Mouse (Mus musculus): Measurements from ENCODE around the gene Gars. TPM values are rescaled to one million over a fixed set of nuclear protein-coding genes. Genes with fewer than 3 reads are reported as not detected.
A peak's percentile ranks its signal among the peaks of the same experiment; 100 is the strongest.

Gene Gars
- polyA plus RNA-seq, 1 experiment from 2014 or later: 136 TPM

- Histone ChIP-seq H3K9me3 (replicated peaks; ENCODE audit: control insufficient read depth, low read length) (no peaks in the 10 kb centered on the region), H3K4me3 (replicated peaks; ENCODE audit: low read length) (no peak overlapping the region), H3K4me2 (ENCODE audit: low read depth, low read length) (no peak overlapping the region), H3K36me3 (ENCODE audit: control insufficient read depth, insufficient read depth, low read length) (no peaks in the 10 kb centered on the region), H3K27ac (ENCODE audit: low read length) (no peak overlapping the region), H3K27me3 (ENCODE audit: control insufficient read depth, insufficient read depth, low read length) (no peaks in the 10 kb centered on the region), H3K9ac (ENCODE audit: low read length) (no peak overlapping the region), H3K4me1 (ENCODE audit: control insufficient read depth, insufficient read depth, low read length) (peaks cover 6% of the 10 kb centered on the region)
- no peak for ATAC-seq (ENCODE audit: insufficient read depth, low FRiP score)
- 83% methylated on average over 2 of the region's 2 CpGs for WGBS
These were observed 19.4 kb upstream of the Gars start for GRCm38 (mm10) chr6:55018417-55018816.

- WGBS: 82% methylated on average over 7 of the region's 7 CpGs
- no peaks in the 10 kb centered on the region for H3K9me3 ChIP-seq (replicated peaks; ENCODE audit: control insufficient read depth, low read length)
- no peak overlapping the region for H3K4me2 ChIP-seq (ENCODE audit: low read depth, low read length)
- H3K27me3 ChIP-seq (ENCODE audit: control insufficient read depth, insufficient read depth, low read length): no peaks in the 10 kb centered on the region
- H3K4me1 ChIP-seq (ENCODE audit: control insufficient read depth, insufficient read depth, low read length): no peaks in the 10 kb centered on the region; the same call in 1 of the 2 replicates
- H3K27ac ChIP-seq (ENCODE audit: low read length): no peak overlapping the region
- H3K9ac ChIP-seq (ENCODE audit: low read length): no peak overlapping the region
- no peak for ATAC-seq (ENCODE audit: insufficient read depth, low FRiP score)
- no peaks in the 10 kb centered on the region for H3K36me3 ChIP-seq (ENCODE audit: control insufficient read depth, insufficient read depth, low read length)
- no peak overlapping the region for H3K4me3 ChIP-seq (replicated peaks; ENCODE audit: low read length)
These were observed 16.0 kb upstream of the Gars start for GRCm38 (mm10) chr6:55021806-55022205.

- no peaks in the 10 kb centered on the region for H3K27me3 ChIP-seq (ENCODE audit: control insufficient read depth, insufficient read depth, low read length)
- no peaks in the 10 kb centered on the region for H3K36me3 ChIP-seq (ENCODE audit: control insufficient read depth, insufficient read depth, low read length)
- 0 out of 2 replicates have a peak, but pooled peaks have one; percentile 33 for ATAC-seq (ENCODE audit: insufficient read depth, low FRiP score)
- WGBS: 54% methylated on average over 2 of the region's 2 CpGs
- no peak overlapping the region for H3K4me2 ChIP-seq (ENCODE audit: low read depth, low read length)
- no peak overlapping the region for H3K4me3 ChIP-seq (replicated peaks; ENCODE audit: low read length)
- no peak overlapping the region for H3K27ac ChIP-seq (ENCODE audit: low read length)
- H3K9ac ChIP-seq (ENCODE audit: low read length): no peak overlapping the region
- no peaks in the 10 kb centered on the region for H3K4me1 ChIP-seq (ENCODE audit: control insufficient read depth, insufficient read depth, low read length)
- H3K9me3 ChIP-seq (replicated peaks; ENCODE audit: control insufficient read depth, low read length): no peaks in the 10 kb centered on the region
These were observed 10.2 kb upstream of the Gars start for GRCm38 (mm10) chr6:55027642-55028041.

- no peaks in the 10 kb centered on the region for H3K9me3 ChIP-seq (replicated peaks; ENCODE audit: control insufficient read depth, low read length)
- H3K27me3 ChIP-seq (ENCODE audit: control insufficient read depth, insufficient read depth, low read length): no peaks in the 10 kb centered on the region
- peaks cover 11% of the 10 kb centered on the region; the same call in 1 of the 2 replicates for H3K4me1 ChIP-seq (ENCODE audit: control insufficient read depth, insufficient read depth, low read length)
- 89% methylated on average over 4 of the region's 4 CpGs for WGBS
- no peak for ATAC-seq (ENCODE audit: insufficient read depth, low FRiP score)
- no peak overlapping the region for H3K9ac ChIP-seq (ENCODE audit: low read length)
- H3K36me3 ChIP-seq (ENCODE audit: control insufficient read depth, insufficient read depth, low read length): no peaks in the 10 kb centered on the region
- H3K4me2 ChIP-seq (ENCODE audit: low read depth, low read length): no peak overlapping the region
- no peak overlapping the region for H3K4me3 ChIP-seq (replicated peaks; ENCODE audit: low read length)
- H3K27ac ChIP-seq (ENCODE audit: low read length): no peak overlapping the region
These were observed 1.1 kb upstream of the Gars start for GRCm38 (mm10) chr6:55036731-55037130.

- Histone ChIP-seq H3K9me3 (replicated peaks; ENCODE audit: control insufficient read depth, low read length) (no peaks in the 10 kb centered on the region), H3K9ac (ENCODE audit: low read length) (peak overlapping the region; percentile 94), H3K27me3 (ENCODE audit: control insufficient read depth, insufficient read depth, low read length) (no peaks in the 10 kb centered on the region), H3K4me2 (ENCODE audit: low read depth, low read length) (peak overlapping the region; percentile 66), H3K4me1 (ENCODE audit: control insufficient read depth, insufficient read depth, low read length) (peaks cover 11% of the 10 kb centered on the region; the same call in 1 of the 2 replicates), H3K4me3 (replicated peaks; ENCODE audit: low read length) (peak overlapping the region; percentile 90), H3K27ac (ENCODE audit: low read length) (peak overlapping the region; percentile 89), H3K36me3 (ENCODE audit: control insufficient read depth, insufficient read depth, low read length) (no peaks in the 10 kb centered on the region)
- 2% methylated on average over 12 of the region's 12 CpGs for WGBS
- no peak for ATAC-seq (ENCODE audit: insufficient read depth, low FRiP score)
These were observed 1.1 kb downstream of the Gars start for GRCm38 (mm10) chr6:55038671-55039445.

- H3K4me1 ChIP-seq (ENCODE audit: control insufficient read depth, insufficient read depth, low read length): peaks cover 11% of the 10 kb centered on the region; the same call in 1 of the 2 replicates
- H3K9ac ChIP-seq (ENCODE audit: low read length): no peak overlapping the region
- H3K4me3 ChIP-seq (replicated peaks; ENCODE audit: low read length): peak overlapping the region; percentile 90; the same call in 1 of the 2 replicates
- no peak for ATAC-seq (ENCODE audit: insufficient read depth, low FRiP score)
- 74% methylated on average over 6 of the region's 6 CpGs for WGBS
- no peaks in the 10 kb centered on the region for H3K36me3 ChIP-seq (ENCODE audit: control insufficient read depth, insufficient read depth, low read length)
- no peaks in the 10 kb centered on the region for H3K9me3 ChIP-seq (replicated peaks; ENCODE audit: control insufficient read depth, low read length)
- H3K27me3 ChIP-seq (ENCODE audit: control insufficient read depth, insufficient read depth, low read length): no peaks in the 10 kb centered on the region
- peak overlapping the region; percentile 66 for H3K4me2 ChIP-seq (ENCODE audit: low read depth, low read length)
- no peak overlapping the region for H3K27ac ChIP-seq (ENCODE audit: low read length)
These were observed 1.6 kb downstream of the Gars start for GRCm38 (mm10) chr6:55039446-55039783.

GRCm38 (mm10) chr6:55040031-55040430 lies 2.2 kb downstream of the Gars start:
- no peaks in the 10 kb centered on the region for H3K27me3 ChIP-seq (ENCODE audit: control insufficient read depth, insufficient read depth, low read length)
- peaks cover 11% of the 10 kb centered on the region; the same call in 1 of the 2 replicates for H3K4me1 ChIP-seq (ENCODE audit: control insufficient read depth, insufficient read depth, low read length)
- WGBS: 59% methylated on average over 1 of the region's 1 CpGs
- no peaks in the 10 kb centered on the region for H3K36me3 ChIP-seq (ENCODE audit: control insufficient read depth, insufficient read depth, low read length)
- H3K9me3 ChIP-seq (replicated peaks; ENCODE audit: control insufficient read depth, low read length): no peaks in the 10 kb centered on the region
- no peak overlapping the region for H3K4me2 ChIP-seq (ENCODE audit: low read depth, low read length)
- no peak for ATAC-seq (ENCODE audit: insufficient read depth, low FRiP score)
- H3K4me3 ChIP-seq (replicated peaks; ENCODE audit: low read length): no peak overlapping the region
- no peak overlapping the region for H3K9ac ChIP-seq (ENCODE audit: low read length)
- no peak overlapping the region for H3K27ac ChIP-seq (ENCODE audit: low read length)

- H3K4me1 ChIP-seq (ENCODE audit: control insufficient read depth, insufficient read depth, low read length): peaks cover 11% of the 10 kb centered on the region; the same call in 1 of the 2 replicates
- H3K9me3 ChIP-seq (replicated peaks; ENCODE audit: control insufficient read depth, low read length): no peaks in the 10 kb centered on the region
- no peak overlapping the region for H3K9ac ChIP-seq (ENCODE audit: low read length)
- peaks cover 6% of the 10 kb centered on the region; the same call in 1 of the 2 replicates for H3K36me3 ChIP-seq (ENCODE audit: control insufficient read depth, insufficient read depth, low read length)
- no peaks in the 10 kb centered on the region for H3K27me3 ChIP-seq (ENCODE audit: control insufficient read depth, insufficient read depth, low read length)
- no peak overlapping the region for H3K4me3 ChIP-seq (replicated peaks; ENCODE audit: low read length)
- H3K27ac ChIP-seq (ENCODE audit: low read length): no peak overlapping the region
- ATAC-seq (ENCODE audit: insufficient read depth, low FRiP score): no peak
- WGBS: 78% methylated on average over 8 of the region's 8 CpGs
- no peak overlapping the region for H3K4me2 ChIP-seq (ENCODE audit: low read depth, low read length)
These were observed 5.4 kb downstream of the Gars start for GRCm38 (mm10) chr6:55043206-55043605.

GRCm38 (mm10) chr6:55044542-55044941 lies 6.7 kb downstream of the Gars start:
- no peak overlapping the region for H3K9ac ChIP-seq (ENCODE audit: low read length)
- ATAC-seq (ENCODE audit: insufficient read depth, low FRiP score): no peak
- H3K4me2 ChIP-seq (ENCODE audit: low read depth, low read length): no peak overlapping the region
- H3K9me3 ChIP-seq (replicated peaks; ENCODE audit: control insufficient read depth, low read length): no peaks in the 10 kb centered on the region
- WGBS: 66% methylated on average over 5 of the region's 5 CpGs
- no peak overlapping the region for H3K27ac ChIP-seq (ENCODE audit: low read length)
- peaks cover 7% of the 10 kb centered on the region; the same call in 1 of the 2 replicates for H3K4me1 ChIP-seq (ENCODE audit: control insufficient read depth, insufficient read depth, low read length)
- H3K4me3 ChIP-seq (replicated peaks; ENCODE audit: low read length): no peak overlapping the region
- H3K27me3 ChIP-seq (ENCODE audit: control insufficient read depth, insufficient read depth, low read length): no peaks in the 10 kb centered on the region
- peaks cover 8% of the 10 kb centered on the region; the same call in 1 of the 2 replicates for H3K36me3 ChIP-seq (ENCODE audit: control insufficient read depth, insufficient read depth, low read length)

All from stomach, embryonic 16.5 days (tissue).